Mouse (Mus musculus) CH12.LX (cell line): ENCODE measurements around the gene Klhl35.

Experiments
- CTCF ChIP-seq, 2 experiments: IDR thresholded peaks in 1 of 2; conservative IDR thresholded peaks in 1 of 2; 2 replicates each; pipeline ENCODE4 v1.5.1; 2011 to 2012; ENCODE audit warnings: low read depth in 2 of 2, low read length in 2 of 2, improper control_type of control experiment in 1 of 2, inconsistent platforms in 1 of 2, mild to moderate bottlenecking in 1 of 2, moderate library complexity in 1 of 2
- IRF4 ChIP-seq: IDR thresholded peaks from 2 replicates; pipeline ENCODE4 v1.6.1; 2014; ENCODE audit warnings: low read depth, mild to moderate bottlenecking, inconsistent platforms, low read length, improper control_type of control experiment
- MAFK ChIP-seq: IDR thresholded peaks from 2 replicates; pipeline ENCODE4 v1.6.1; 2011; ENCODE audit warnings: low read length, improper control_type of control experiment; ENCODE audit not compliant: insufficient replicate concordance
- MAZ ChIP-seq: IDR thresholded peaks from 2 replicates; pipeline ENCODE4 v1.6.1; 2012; ENCODE audit warnings: low read depth, mild to moderate bottlenecking, inconsistent platforms, low read length, improper control_type of control experiment, moderate library complexity
- NELFE ChIP-seq: IDR thresholded peaks from 2 replicates; pipeline ENCODE4 v1.6.1; 2011; ENCODE audit warnings: low read depth, low read length, improper control_type of control experiment
- POLR2A ChIP-seq: IDR thresholded peaks from 2 replicates; pipeline ENCODE4 v1.6.1; 2011; ENCODE audit warnings: low read depth, mild to moderate bottlenecking, improper control_type of control experiment, low read length
- POLR2AphosphoS2 ChIP-seq: IDR thresholded peaks from 2 replicates; pipeline ENCODE4 v1.6.1; 2011; ENCODE audit warnings: low read depth, low read length, improper control_type of control experiment
- RAD21 ChIP-seq: IDR thresholded peaks from 2 replicates; pipeline ENCODE4 v1.6.1; 2011; ENCODE audit warnings: low read depth, mild to moderate bottlenecking, low read length, improper control_type of control experiment, moderate library complexity
- TCF12 ChIP-seq: IDR thresholded peaks from 2 replicates; pipeline ENCODE4 v1.6.1; 2014; ENCODE audit warnings: low read depth, mild to moderate bottlenecking, inconsistent platforms, low read length, improper control_type of control experiment
- ZMIZ1 ChIP-seq: IDR thresholded peaks from 2 replicates; pipeline ENCODE4 v1.6.1; 2012; ENCODE audit warnings: low read depth, mild to moderate bottlenecking, inconsistent platforms, low read length, improper control_type of control experiment

GRCm38 (mm10) chr7:99444012-99444411 is 21.8 kb upstream of the Klhl35 start:
- TF ChIP-seq CTCF (conservative IDR thresholded peaks at IDR 0.05 in 1 of 2, IDR thresholded peaks at IDR 0.05 in 1 of 2; ENCODE audit: low read depth in 2 of 2, low read length in 2 of 2) (peak; percentile 65 to 89), ZMIZ1 (no peak), POLR2A (no peak), RAD21 (peak; percentile 10), MAFK (no peak), TCF12 (no peak), MAZ (no peak), POLR2AphosphoS2 (no peak), IRF4 (no peak), NELFE (no peak)
